Mouse (Mus musculus) myocyte (in vitro differentiated cells): ENCODE results near the gene Tmem201.

ENCODE experiments used
- CEBPB ChIP-seq: IDR thresholded peaks from 2 replicates; pipeline ENCODE4 v1.6.1; 2011; ENCODE audit warnings: mild to moderate bottlenecking, moderate library complexity; ENCODE audit not compliant: poor library complexity, insufficient read depth, severe bottlenecking
- E2F4 ChIP-seq: IDR thresholded peaks from one replicate; pipeline ENCODE4 v1.6.1; 2011; ENCODE audit warnings: mild to moderate bottlenecking, control low read depth, moderate library complexity; ENCODE audit not compliant: insufficient read depth
- MAX ChIP-seq: IDR thresholded peaks from one replicate; pipeline ENCODE4 v1.6.1; 2011; ENCODE audit warnings: low read depth, mild to moderate bottlenecking, control low read depth
- MYOG ChIP-seq, 3 experiments: IDR thresholded peaks; one replicate each; pipeline ENCODE4 v1.6.1; 2011; ENCODE audit warnings: control low read depth in 2 of 3, low read depth in 2 of 3, mild to moderate bottlenecking in 2 of 3; ENCODE audit not compliant: insufficient read length in 2 of 3, control insufficient read depth in 1 of 3, insufficient read depth in 1 of 3
- POLR2A ChIP-seq: IDR thresholded peaks from one replicate; pipeline ENCODE4 v1.6.1; 2011; ENCODE audit warnings: low read depth, mild to moderate bottlenecking, control low read depth, moderate library complexity; ENCODE audit not compliant: insufficient read length
- POLR2AphosphoS2 ChIP-seq: IDR thresholded peaks from one replicate; pipeline ENCODE4 v1.6.1; 2011; ENCODE audit warnings: low read depth, control low read depth; ENCODE audit not compliant: insufficient read length
- REST ChIP-seq: IDR thresholded peaks from one replicate; pipeline ENCODE4 v1.6.1; 2011; ENCODE audit warnings: mild to moderate bottlenecking, control low read depth, moderate library complexity; ENCODE audit not compliant: insufficient read depth, insufficient read length
- SRF ChIP-seq: IDR thresholded peaks from one replicate; pipeline ENCODE4 v1.6.1; 2011; ENCODE audit warnings: low read depth; ENCODE audit not compliant: control insufficient read depth, insufficient read length
- TCF12 ChIP-seq: IDR thresholded peaks from one replicate; pipeline ENCODE4 v1.6.1; 2011; ENCODE audit warnings: mild to moderate bottlenecking, control low read depth; ENCODE audit not compliant: poor library complexity, insufficient read depth, severe bottlenecking
- TCF3 ChIP-seq: IDR thresholded peaks from one replicate; pipeline ENCODE4 v1.6.1; 2011; ENCODE audit warnings: low read depth, control low read depth; ENCODE audit not compliant: insufficient read length
- USF1 ChIP-seq: IDR thresholded peaks from one replicate; pipeline ENCODE4 v1.6.1; 2011; ENCODE audit warnings: low read depth, mild to moderate bottlenecking, control low read depth, moderate library complexity

- TF ChIP-seq POLR2A = no peak
- TF ChIP-seq MAX = no peak
- no peak for TF ChIP-seq POLR2AphosphoS2
- TF ChIP-seq CEBPB = no peak
- TF ChIP-seq USF1 = no peak
- TF ChIP-seq MYOG (IDR thresholded peaks at IDR 0.05; ENCODE audit: control insufficient read depth in 1 of 3, insufficient read depth in 1 of 3, insufficient read length in 2 of 3, low read depth in 2 of 3) = no peak
- TF ChIP-seq TCF3 = no peak
- no peak for TF ChIP-seq TCF12
- no peak for TF ChIP-seq E2F4
- no peak for TF ChIP-seq REST
- no peak for TF ChIP-seq SRF
Observed at GRCm38 (mm10) chr4:149683875-149684274, 54.0 kb downstream of the Tmem201 start.
